Mouse (Mus musculus) lung, embryonic 16.5 days (tissue): Measurements from ENCODE around the gene Pck2. TPM values are rescaled to one million over a fixed set of nuclear protein-coding genes. Genes with fewer than 3 reads are reported as not detected.
A peak's percentile ranks its signal among the peaks of the same experiment; 100 is the strongest.

Source experiments
- ATAC-seq: fragments of 200-750 bp; cut with Nextera tagmentation; 2 replicates; pipeline ENCODE4 v1.8.0; 2017; ENCODE audit warnings: low read depth, mild to moderate bottlenecking, moderate library complexity
- H3K27ac ChIP-seq: fragments of 300-500 bp; sonication (generic); 2 replicates; pipeline ENCODE4 v1.5.1; 2014; ENCODE audit warnings: mild to moderate bottlenecking, control low read depth, low read length
- H3K27me3 ChIP-seq: fragments of 300-500 bp; sonication (generic); 2 replicates; pipeline ENCODE4 v1.6.1; 2014; ENCODE audit warnings: low read depth, low read length, mixed read lengths; ENCODE audit not compliant: control insufficient read depth, insufficient read depth
- H3K36me3 ChIP-seq: fragments of 300-500 bp; sonication (generic); 2 replicates; pipeline ENCODE4 v1.6.1; 2014; ENCODE audit warnings: low read length; ENCODE audit not compliant: control insufficient read depth, insufficient read depth
- H3K4me1 ChIP-seq: fragments of 300-500 bp; sonication (generic); replicated peaks from 2 replicates; pipeline ENCODE4 v1.6.1; 2014; ENCODE audit warnings: low read length, mixed read lengths; ENCODE audit not compliant: control insufficient read depth, insufficient read depth
- H3K4me2 ChIP-seq: fragments of 300-500 bp; sonication (generic); 2 replicates; pipeline ENCODE4 v1.6.1; 2014; ENCODE audit warnings: low read depth, low read length, control low read depth
- H3K4me3 ChIP-seq: fragments of 300-500 bp; sonication (generic); 2 replicates; pipeline ENCODE4 v1.5.1; 2014; ENCODE audit warnings: mild to moderate bottlenecking, low read length, control low read depth
- H3K9ac ChIP-seq: fragments of 300-500 bp; sonication (generic); 2 replicates; pipeline ENCODE4 v1.6.1; 2014; ENCODE audit warnings: low read length, control low read depth
- H3K9me3 ChIP-seq: fragments of 300-500 bp; sonication (generic); 2 replicates; pipeline ENCODE4 v1.6.1; 2016; ENCODE audit warnings: low read length; ENCODE audit not compliant: control insufficient read depth
- WGBS: fragments of 180-500 bp; shearing (Covaris S2); extraction: QIAGEN DNeasy Blood & Tissue Kit; methylation state at CpG from one replicate; pipeline ENCODE4 v1.1.7; 2014; 5-methylcytosine and 5-hydroxymethylcytosine counted together
- polyA plus RNA-seq: library from polyadenylated mRNA; unstranded; fragments of >200 nt; fragmentation: Nextera tagmentation; extraction: Ambion mirVana; gene quantifications from 2 replicates; pipeline ENCODE4 v1.2.1, GENCODE M21; 2015

The Pck2 gene
- polyA plus RNA-seq, 1 experiment from 2014 or later = 69.4 TPM

- H3K4me1 ChIP-seq = peaks cover 3% of the 10 kb centered on the region; the same call in 1 of the 2 replicates
- no peak for ATAC-seq
- H3K27ac ChIP-seq = no peak overlapping the region
- H3K36me3 ChIP-seq = no peaks in the 10 kb centered on the region
- H3K9ac ChIP-seq = no peak overlapping the region
- H3K27me3 ChIP-seq = peaks cover 27% of the 10 kb centered on the region
- H3K4me2 ChIP-seq = no peak overlapping the region
- WGBS = 34% methylated on average over 4 of the region's 4 CpGs
- H3K4me3 ChIP-seq = no peak overlapping the region
- H3K9me3 ChIP-seq = no peaks in the 10 kb centered on the region
Measured at GRCm38 (mm10) chr14:55524062-55524461, 16.0 kb upstream of the Pck2 start.

- ATAC-seq = no peak
- Histone ChIP-seq H3K9me3 (no peaks in the 10 kb centered on the region), H3K27me3 (peaks cover 23% of the 10 kb centered on the region), H3K4me2 (no peak within 1 kb of the TSS), H3K4me1 (peaks cover 3% of the 10 kb centered on the region; the same call in 1 of the 2 replicates), H3K36me3 (no peaks in the 10 kb centered on the region), H3K9ac (no peak within 1 kb of the TSS), H3K4me3 (no peak within 1 kb of the TSS), H3K27ac (no peak within 1 kb of the TSS)
- 7% methylated on average over 8 of the region's 8 CpGs for WGBS
Measured at GRCm38 (mm10) chr14:55524785-55525184, 15.3 kb upstream of the Pck2 start, which contains the start of gene Nrl. Gene Nrl (minus strand): TSS chr14:55524981.

GRCm38 (mm10) chr14:55526674-55527073, 13.4 kb upstream of the Pck2 start:
- no peak overlapping the region for H3K4me3 ChIP-seq
- H3K9ac ChIP-seq = no peak overlapping the region
- no peaks in the 10 kb centered on the region for H3K9me3 ChIP-seq
- H3K27me3 ChIP-seq = peaks cover 8% of the 10 kb centered on the region
- no peak for ATAC-seq
- no peaks in the 10 kb centered on the region for H3K36me3 ChIP-seq
- no peaks in the 10 kb centered on the region for H3K4me1 ChIP-seq
- no peak overlapping the region for H3K27ac ChIP-seq
- WGBS = 60% methylated on average over 2 of the region's 2 CpGs
- H3K4me2 ChIP-seq = no peak overlapping the region

GRCm38 (mm10) chr14:55527940-55528339, 12.1 kb upstream of the Pck2 start:
- ATAC-seq = no peak
- no peaks in the 10 kb centered on the region for H3K4me1 ChIP-seq
- peaks cover 5% of the 10 kb centered on the region; the same call in 1 of the 2 replicates for H3K27me3 ChIP-seq
- H3K27ac ChIP-seq = no peak overlapping the region
- no peaks in the 10 kb centered on the region for H3K9me3 ChIP-seq
- no peak overlapping the region for H3K4me2 ChIP-seq
- 22% methylated on average over 3 of the region's 3 CpGs for WGBS
- H3K4me3 ChIP-seq = no peak overlapping the region
- H3K36me3 ChIP-seq = no peaks in the 10 kb centered on the region
- no peak overlapping the region for H3K9ac ChIP-seq

DNA sequence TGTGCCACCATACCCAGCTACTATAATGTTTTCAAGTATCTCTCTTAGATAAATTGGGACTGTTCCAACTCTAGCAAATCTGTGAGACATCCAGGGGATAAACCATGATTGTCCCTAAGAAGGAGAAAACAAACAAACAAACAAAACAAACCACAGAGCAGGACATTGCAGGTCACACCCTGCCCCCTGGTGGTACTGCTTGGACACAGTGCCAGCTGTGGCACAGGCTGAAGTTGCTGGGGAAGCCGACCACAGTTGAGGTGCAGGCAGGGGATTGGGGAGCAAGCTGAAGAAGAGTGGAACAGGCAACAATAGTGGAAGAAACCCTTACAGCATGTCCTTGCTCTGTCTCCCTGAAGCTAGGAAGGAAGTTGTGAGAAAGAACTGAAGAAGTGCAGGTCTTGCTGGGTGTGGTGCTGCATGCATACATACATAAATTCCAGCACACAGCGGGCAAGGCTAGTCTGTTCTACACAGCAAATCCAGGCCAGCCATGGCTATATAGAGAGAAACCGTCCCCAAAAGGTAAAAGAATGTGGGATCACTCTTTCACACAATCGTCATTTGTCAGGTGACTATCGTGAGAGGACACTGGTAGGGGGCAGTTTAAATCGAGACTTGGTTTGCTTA, 3.8 kb upstream of the Pck2 start:
- Histone ChIP-seq H3K4me3 (no peak overlapping the region), H3K4me1 (peaks cover 7% of the 10 kb centered on the region), H3K9ac (no peak overlapping the region), H3K4me2 (no peak overlapping the region), H3K27me3 (no peaks in the 10 kb centered on the region), H3K9me3 (no peaks in the 10 kb centered on the region), H3K36me3 (no peaks in the 10 kb centered on the region), H3K27ac (no peak overlapping the region)
- ATAC-seq = no peak
- WGBS = 37% methylated on average over 6 of the region's 6 CpGs

GRCm38 (mm10) chr14:55540787-55541321, 788 bp downstream of the Pck2 start:
- no peaks in the 10 kb centered on the region for H3K9me3 ChIP-seq
- peaks cover 12% of the 10 kb centered on the region for H3K4me1 ChIP-seq
- peak overlapping the region; percentile 66 for H3K4me2 ChIP-seq
- under 1% methylated on average over 10 of the region's 10 CpGs for WGBS
- ATAC-seq = peak; percentile 80
- H3K4me3 ChIP-seq = peak overlapping the region; percentile 80
- H3K36me3 ChIP-seq = peaks cover 23% of the 10 kb centered on the region
- peak overlapping the region; percentile 83 for H3K9ac ChIP-seq
- no peaks in the 10 kb centered on the region for H3K27me3 ChIP-seq
- H3K27ac ChIP-seq = peak overlapping the region; percentile 97

GRCm38 (mm10) chr14:55542268-55542667, 2.2 kb downstream of the Pck2 start:
- H3K36me3 ChIP-seq = peaks cover 27% of the 10 kb centered on the region
- 96% methylated on average over 12 of the region's 12 CpGs for WGBS
- no peak overlapping the region for H3K9ac ChIP-seq
- H3K9me3 ChIP-seq = no peaks in the 10 kb centered on the region
- ATAC-seq = no peak
- H3K27ac ChIP-seq = no peak overlapping the region
- no peaks in the 10 kb centered on the region for H3K27me3 ChIP-seq
- H3K4me3 ChIP-seq = no peak overlapping the region
- no peak overlapping the region for H3K4me2 ChIP-seq
- H3K4me1 ChIP-seq = peaks cover 12% of the 10 kb centered on the region

- Histone ChIP-seq H3K27ac (no peak overlapping the region), H3K4me2 (no peak overlapping the region), H3K9ac (no peak overlapping the region), H3K4me3 (no peak overlapping the region), H3K9me3 (no peaks in the 10 kb centered on the region), H3K27me3 (no peaks in the 10 kb centered on the region), H3K36me3 (peaks cover 44% of the 10 kb centered on the region), H3K4me1 (peaks cover 12% of the 10 kb centered on the region)
- WGBS = 55% methylated on average over 9 of the region's 9 CpGs
- ATAC-seq = no peak
Measured at GRCm38 (mm10) chr14:55544334-55544733, 4.3 kb downstream of the Pck2 start.

- 81% methylated on average over 6 of the region's 6 CpGs for WGBS
- Histone ChIP-seq H3K4me3 (no peak overlapping the region), H3K36me3 (peaks cover 31% of the 10 kb centered on the region), H3K27me3 (no peaks in the 10 kb centered on the region), H3K9me3 (no peaks in the 10 kb centered on the region), H3K27ac (no peak overlapping the region), H3K9ac (no peak overlapping the region), H3K4me2 (no peak overlapping the region), H3K4me1 (no peaks in the 10 kb centered on the region)
- ATAC-seq = no peak
Measured at GRCm38 (mm10) chr14:55550191-55550590, 10.1 kb downstream of the Pck2 start.
